Mouse (Mus musculus) thymus, postnatal 36 days (tissue): Measurements from ENCODE around the gene Rdm1.

Experiments
- DNase-seq, 2 experiments: peaks; one replicate each; pipeline ENCODE4 v3.0.0; 2022; ENCODE audit warnings: mixed read lengths in 2 of 2

The Rdm1 gene

GRCm38 (mm10) chr11:101657886-101658750 is 31.1 kb downstream of the Rdm1 start:
- peak; percentile 79 to 82 for DNase-seq

GRCm38 (mm10) chr11:101658751-101659558 is 32.0 kb downstream of the Rdm1 start:
- peak; percentile 36 to 38 for DNase-seq

GRCm38 (mm10) chr11:101661191-101661590 is 34.2 kb downstream of the Rdm1 start:
- no peak for DNase-seq

- no peak for DNase-seq
Measured at GRCm38 (mm10) chr11:101661786-101662185, 34.8 kb downstream of the Rdm1 start.

- no peak for DNase-seq
Measured at GRCm38 (mm10) chr11:101663229-101664027, 36.4 kb downstream of the Rdm1 start.

- peak; percentile 94 to 95 for DNase-seq
Measured at GRCm38 (mm10) chr11:101664825-101665635, 38.0 kb downstream of the Rdm1 start, which contains the start of gene Arl4d. Gene Arl4d (plus strand): TSS chr11:101665541.

GRCm38 (mm10) chr11:101665636-101665992 is 38.6 kb downstream of the Rdm1 start:
- no peak for DNase-seq

GRCm38 (mm10) chr11:101666626-101667345 is 39.8 kb downstream of the Rdm1 start:
- DNase-seq: no peak

GRCm38 (mm10) chr11:101667871-101668532 is 41.0 kb downstream of the Rdm1 start:
- no peak for DNase-seq

GRCm38 (mm10) chr11:101668546-101669261 is 41.7 kb downstream of the Rdm1 start:
- no peak for DNase-seq

- no peak for DNase-seq
Measured at GRCm38 (mm10) chr11:101670334-101670733, 43.3 kb downstream of the Rdm1 start.

- DNase-seq: no peak
Measured at GRCm38 (mm10) chr11:101671255-101671654, 44.3 kb downstream of the Rdm1 start.

- no peak for DNase-seq
Measured at GRCm38 (mm10) chr11:101673010-101673642, 46.1 kb downstream of the Rdm1 start.

GRCm38 (mm10) chr11:101674106-101674505 is 47.1 kb downstream of the Rdm1 start:
- DNase-seq: no peak

GRCm38 (mm10) chr11:101675349-101675748 is 48.4 kb downstream of the Rdm1 start:
- no peak for DNase-seq

- no peak for DNase-seq
Measured at GRCm38 (mm10) chr11:101677655-101678054, 50.7 kb downstream of the Rdm1 start.

- DNase-seq: no peak
Measured at GRCm38 (mm10) chr11:101678770-101679169, 51.8 kb downstream of the Rdm1 start.

GRCm38 (mm10) chr11:101679907-101680306 is 52.9 kb downstream of the Rdm1 start:
- no peak for DNase-seq

- DNase-seq: no peak
Measured at GRCm38 (mm10) chr11:101680634-101681325, 53.8 kb downstream of the Rdm1 start.
